Mouse (Mus musculus) effector memory CD4-positive, alpha-beta T cell, adult 7 months (primary cell): ENCODE measurements around the gene Prkar2b. TPM values are rescaled to one million over a fixed set of nuclear protein-coding genes. Genes with fewer than 3 reads are reported as not detected.

Experiments used
- polyA plus RNA-seq: library from polyadenylated mRNA; unstranded; fragments of 100-300 nt; shearing (Covaris generic); gene quantifications from one replicate; pipeline ENCODE4 v1.2.1, GENCODE M21; 2017

The Prkar2b gene
- polyA plus RNA-seq, result 1.5 TPM

DNA sequence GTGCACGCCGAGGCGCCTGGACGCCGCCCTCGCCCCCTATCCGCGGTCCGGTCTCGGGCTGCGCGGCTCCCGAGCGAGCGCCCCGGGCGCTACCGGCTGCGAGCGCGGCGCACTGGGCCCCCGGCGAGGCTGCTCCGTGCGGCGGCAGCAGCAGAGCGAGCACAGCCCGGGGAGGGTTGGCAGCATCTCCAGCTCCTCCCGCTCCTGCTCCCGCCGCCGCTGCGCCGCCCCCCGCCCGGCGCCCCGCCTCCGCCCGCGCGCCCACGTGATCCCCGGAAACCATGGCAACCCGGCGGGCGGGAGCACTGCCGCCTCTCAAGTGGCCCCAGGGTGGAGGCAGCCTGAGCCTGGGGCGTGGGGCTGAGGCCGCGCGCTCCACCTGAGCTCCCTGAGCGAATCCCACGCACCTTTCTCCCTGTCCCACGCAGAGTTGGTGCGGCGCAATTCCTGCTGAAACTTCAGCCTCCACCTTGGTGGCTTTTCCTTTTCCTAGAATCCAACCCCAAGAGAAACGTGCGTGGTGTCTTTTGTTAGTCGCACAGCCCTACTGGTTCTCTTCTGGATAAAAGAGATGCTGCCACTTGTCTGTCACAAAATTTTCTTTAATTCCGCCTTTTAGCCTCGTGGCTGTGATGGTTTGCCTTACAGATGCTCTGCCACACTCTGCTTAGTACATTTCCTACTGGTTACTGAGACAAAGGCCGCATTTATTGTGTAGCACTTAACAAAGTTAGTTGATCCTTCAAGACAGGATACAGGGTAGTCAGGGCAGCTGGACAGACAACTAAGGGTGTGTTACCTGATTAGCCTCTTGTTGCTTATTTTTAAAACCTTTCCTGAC is at the start of gene Prkar2b:
Prkar2b (minus strand) TSS at position 207 of the 841 bp plus-strand sequence.

GRCm38 (mm10) chr12:31949759-31950658 is 111.1 kb downstream of the Prkar2b start, which contains the start of gene Hbp1:
Gene Hbp1, minus strand, starts transcription at chr12:31950535.

Other genes with a start within 250 kb of the Prkar2b start
- gene Hbp1, start 110.8 kb downstream of the Prkar2b start, polyA plus RNA-seq, result 276 TPM
- 26.5 TPM for gene Pik3cg, start 147.4 kb upstream of the Prkar2b start, polyA plus RNA-seq